Mouse (Mus musculus): ENCODE measurements around the gene Tent5c.

Gene Tent5c

DNA sequence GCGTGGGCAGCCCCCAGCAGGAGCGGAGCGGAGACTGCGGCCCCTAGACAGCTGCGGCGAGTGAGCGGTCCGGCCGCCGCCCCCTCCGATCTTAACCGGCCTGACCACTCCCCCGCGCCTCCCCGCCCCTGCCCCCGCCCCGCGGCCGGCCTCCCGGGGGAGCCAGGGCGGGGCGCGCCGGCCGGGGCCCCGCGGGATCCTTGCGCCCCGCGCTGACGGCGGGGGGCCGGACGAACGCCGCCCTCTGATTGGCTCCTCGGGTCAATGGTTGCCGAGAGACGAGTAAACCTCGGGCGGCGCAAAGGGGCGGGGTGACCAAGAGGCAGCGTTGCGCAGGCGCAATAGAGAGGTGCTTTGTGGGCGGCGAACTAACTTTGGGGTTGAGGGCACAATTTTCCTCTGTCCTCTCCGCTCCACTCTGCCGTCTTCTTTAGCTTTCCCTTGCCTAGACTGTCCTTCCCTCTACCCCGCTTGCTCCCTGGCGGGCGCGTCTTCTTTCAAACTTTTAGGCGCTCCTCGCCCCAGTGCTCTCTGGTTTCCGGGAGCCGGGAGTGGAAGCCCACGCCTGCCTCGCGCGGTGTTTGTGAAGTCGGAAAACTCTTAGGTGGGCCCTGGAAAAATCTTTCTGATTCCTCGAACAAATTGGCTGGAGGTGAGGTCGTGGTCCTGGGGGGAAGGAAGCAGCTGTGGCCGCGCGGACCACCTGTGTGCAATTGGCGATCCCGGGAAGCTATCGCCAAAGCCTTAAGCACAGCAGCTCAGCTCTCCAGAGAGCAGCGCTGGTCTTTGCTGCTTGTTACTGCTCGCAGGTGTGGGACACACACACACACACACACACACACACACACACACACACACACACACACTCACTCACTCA, at the start of gene Tent5c:
Gene Tent5c (minus strand): TSS at position 192 of the 877 bp plus-strand sequence.
- DNase-seq (ENCODE audit: low spot score in 2 of 2) = peak; percentile 70 to 81

DNA sequence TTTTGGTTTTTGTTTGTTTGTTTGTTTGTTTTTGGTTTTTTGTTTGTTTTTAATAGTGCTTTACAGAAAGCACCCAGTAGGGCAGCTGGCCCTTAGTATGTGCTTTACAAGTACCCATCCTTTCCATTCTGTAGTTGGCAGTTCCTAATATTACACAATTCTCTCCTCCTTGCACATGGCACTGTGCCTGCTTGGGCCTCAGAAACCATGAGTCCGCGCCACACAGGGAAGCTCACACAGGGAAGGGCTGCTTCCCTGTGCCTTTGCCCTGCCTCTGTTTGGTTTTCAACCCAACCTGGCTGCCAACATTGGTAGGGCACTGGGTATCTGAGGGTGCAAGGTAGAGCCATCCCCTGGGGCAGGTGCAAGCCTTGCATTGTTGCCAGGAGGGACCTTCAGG, 47.6 kb upstream of the Tent5c start:
- DNase-seq (ENCODE audit: low spot score in 2 of 2) = no peak

DNA sequence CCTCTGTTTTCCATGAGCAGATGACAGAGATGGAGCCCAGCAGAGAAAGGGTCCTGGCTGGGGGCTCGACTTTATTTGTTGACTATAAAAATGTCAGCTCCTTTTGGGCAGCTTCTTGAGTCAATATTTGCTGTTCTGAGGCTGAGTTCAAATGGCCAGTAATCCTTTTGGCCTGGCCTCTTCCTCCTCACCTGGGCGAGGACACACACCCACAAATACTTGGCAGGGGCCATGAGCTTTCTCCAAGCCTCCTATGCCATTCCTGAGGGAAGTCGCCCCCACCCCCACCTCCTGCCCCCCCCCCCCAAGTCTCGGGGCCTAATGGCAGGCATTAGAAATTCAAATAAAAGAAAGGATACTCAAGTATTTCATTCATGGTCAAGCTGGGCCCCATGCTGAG, 46.8 kb upstream of the Tent5c start:
- DNase-seq (ENCODE audit: low spot score in 2 of 2) = no peak

GRCm38 (mm10) chr3:100535298-100535697, 46.2 kb upstream of the Tent5c start:
- no peak for DNase-seq (ENCODE audit: low spot score in 2 of 2)

DNA sequence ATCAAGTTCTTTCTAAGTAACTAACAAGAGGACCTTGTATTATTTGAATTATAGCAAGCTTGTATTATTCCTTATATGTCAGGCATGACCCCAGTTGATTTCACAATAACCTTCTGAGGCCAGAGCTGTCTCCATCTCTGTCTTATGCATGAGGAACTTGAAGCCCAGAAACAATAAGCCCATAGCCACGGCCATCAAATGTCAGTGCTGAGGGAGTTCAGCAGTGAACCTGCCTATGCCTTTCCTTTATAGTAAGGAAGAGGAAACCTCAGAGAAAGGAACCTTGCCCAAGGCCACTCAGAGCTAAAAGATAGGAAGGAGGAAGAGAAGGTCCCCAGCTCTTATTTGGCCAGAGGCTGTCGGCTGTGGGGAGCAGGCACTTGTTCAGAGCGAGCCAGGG, 45.3 kb upstream of the Tent5c start:
- DNase-seq (ENCODE audit: low spot score in 2 of 2) = no peak

DNA sequence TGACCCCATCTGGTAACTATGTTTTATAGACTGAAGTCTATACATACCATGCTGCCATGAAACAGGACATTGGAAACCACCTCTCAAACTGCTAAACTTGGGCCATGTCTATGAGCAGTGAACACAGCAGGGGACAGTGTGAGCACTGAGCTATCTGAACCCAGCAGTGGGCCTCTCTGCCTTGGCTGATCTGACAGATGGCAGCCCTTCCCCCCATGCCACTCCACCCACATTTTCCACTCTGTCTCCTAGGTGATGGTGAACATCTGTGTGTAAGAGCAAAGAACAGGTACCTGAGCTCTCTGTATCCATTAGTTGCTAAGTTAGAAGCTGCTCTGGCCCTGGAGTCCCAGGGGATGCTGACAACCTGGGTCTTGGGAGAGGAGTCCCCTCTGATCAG, 44.3 kb upstream of the Tent5c start:
- no peak for DNase-seq (ENCODE audit: low spot score in 2 of 2)

DNA sequence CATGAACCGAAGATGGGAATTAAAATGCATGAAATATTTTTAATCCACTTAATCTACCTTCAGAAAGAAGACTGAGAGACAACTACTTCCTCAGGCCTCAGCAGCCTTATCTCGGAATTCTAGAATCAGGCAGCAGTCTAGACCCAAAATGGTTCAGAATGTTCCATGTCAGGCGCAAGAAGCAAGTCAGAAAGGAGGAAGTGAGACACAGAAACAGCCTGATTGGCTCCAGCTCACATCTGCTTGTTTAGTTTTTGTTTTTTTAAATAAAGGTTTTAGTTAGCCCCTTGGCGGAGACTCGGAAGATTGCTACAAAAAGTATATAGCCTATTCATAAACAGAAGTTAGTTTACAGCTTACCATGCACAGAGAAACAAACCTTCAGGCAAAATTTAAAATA, 41.8 kb upstream of the Tent5c start:
- DNase-seq (ENCODE audit: low spot score in 2 of 2) = no peak

DNA sequence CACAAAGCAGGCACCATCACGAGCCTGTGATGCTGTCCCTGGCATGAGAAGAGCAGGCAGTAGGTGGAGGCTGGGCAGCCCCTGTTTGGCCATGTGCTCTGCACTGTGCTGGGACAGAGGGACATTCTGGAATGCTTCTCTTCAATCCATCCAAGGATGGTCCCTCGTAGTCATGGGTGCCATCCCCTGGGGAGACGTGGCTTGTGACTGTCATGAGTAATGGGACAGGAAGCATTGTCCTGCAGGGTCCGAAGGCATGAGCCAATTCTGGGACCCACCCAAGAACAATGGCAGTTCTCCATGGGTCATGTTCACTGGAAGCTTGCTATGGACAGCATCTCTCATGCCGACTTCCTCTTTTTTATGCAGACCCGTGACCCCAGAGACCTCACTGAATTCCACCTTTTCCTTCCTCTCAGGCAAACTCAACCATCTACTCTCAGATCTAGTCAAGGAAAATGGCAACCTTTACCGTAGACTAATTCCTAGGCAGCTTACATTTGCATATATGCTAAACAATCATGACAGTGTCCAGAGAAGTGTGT, 41.2 kb upstream of the Tent5c start:
- no peak for DNase-seq (ENCODE audit: low spot score in 2 of 2)

DNA sequence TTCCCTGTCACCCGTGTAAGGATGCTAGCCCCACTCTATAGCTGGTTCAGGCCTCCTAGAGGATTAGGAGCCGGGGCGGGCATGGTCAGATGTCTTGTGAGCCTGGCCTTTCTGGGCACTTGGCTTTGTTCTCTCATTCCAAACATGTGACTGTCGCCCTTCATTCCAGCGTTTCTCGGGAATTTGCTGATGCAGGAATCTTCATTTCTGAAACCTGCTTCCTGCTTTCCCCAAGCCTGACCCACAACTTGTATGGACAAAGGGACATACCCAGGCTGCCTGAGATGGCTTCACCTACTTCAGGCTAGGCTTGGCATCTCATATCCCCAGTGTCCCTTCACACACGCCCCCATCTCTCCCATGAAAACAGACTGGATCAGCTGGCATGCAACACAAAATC, 33.5 kb upstream of the Tent5c start:
- no peak for DNase-seq (ENCODE audit: low spot score in 2 of 2)

GRCm38 (mm10) chr3:100521626-100522025, 32.5 kb upstream of the Tent5c start:
- no peak for DNase-seq (ENCODE audit: low spot score in 2 of 2)

GRCm38 (mm10) chr3:100515754-100516141, 26.6 kb upstream of the Tent5c start:
- DNase-seq (ENCODE audit: low spot score in 2 of 2) = no peak

GRCm38 (mm10) chr3:100515093-100515753, 26.1 kb upstream of the Tent5c start:
- no peak for DNase-seq (ENCODE audit: low spot score in 2 of 2)

- DNase-seq (ENCODE audit: low spot score in 2 of 2) = no peak
Observed at GRCm38 (mm10) chr3:100507174-100507573, 18.1 kb upstream of the Tent5c start.

GRCm38 (mm10) chr3:100506715-100507114, 17.6 kb upstream of the Tent5c start:
- DNase-seq (ENCODE audit: low spot score in 2 of 2) = no peak

- DNase-seq (ENCODE audit: low spot score in 2 of 2) = no peak
Observed at GRCm38 (mm10) chr3:100503882-100504281, 14.8 kb upstream of the Tent5c start.

DNA sequence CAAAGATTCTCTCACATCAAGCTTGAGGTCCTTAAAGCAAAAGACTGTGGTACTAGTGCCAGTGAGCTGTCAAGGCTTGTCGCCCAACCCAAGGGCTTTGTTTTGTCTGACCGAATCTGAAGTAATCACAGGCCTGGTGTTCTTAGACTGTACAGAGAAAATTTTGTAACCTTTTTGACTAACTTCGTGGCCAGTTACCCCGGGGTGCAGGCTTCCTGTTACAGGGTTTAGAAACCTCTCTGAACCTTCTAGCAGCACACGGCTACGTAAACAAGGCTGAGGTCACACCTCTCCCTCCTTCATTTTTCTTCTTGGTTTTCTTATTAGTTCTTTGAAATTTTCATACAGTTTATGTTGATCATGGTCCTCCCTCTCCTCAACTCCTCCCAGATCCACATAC, 13.4 kb upstream of the Tent5c start:
- no peak for DNase-seq (ENCODE audit: low spot score in 2 of 2)

DNA sequence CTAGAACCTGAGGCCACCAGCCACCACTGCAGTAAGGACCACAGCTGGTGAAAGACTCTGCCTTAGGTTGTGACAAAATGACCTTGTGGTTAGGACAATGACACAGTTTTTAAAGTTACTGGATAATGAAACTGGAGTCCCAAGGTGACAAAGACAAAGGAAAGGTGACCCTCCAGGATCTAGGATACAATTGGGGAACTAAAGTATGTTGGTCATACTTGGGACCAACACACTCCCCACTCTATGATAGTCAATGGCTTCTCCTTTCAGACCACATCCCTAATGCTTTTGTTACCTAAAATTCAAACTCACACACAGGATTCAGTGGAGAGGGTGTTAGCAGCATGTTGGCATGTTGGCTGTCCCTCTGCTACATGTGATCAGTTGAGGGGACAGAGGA, 12.8 kb upstream of the Tent5c start:
- no peak for DNase-seq (ENCODE audit: low spot score in 2 of 2)

- no peak for DNase-seq (ENCODE audit: low spot score in 2 of 2)
Observed at GRCm38 (mm10) chr3:100496081-100496480, 7.0 kb upstream of the Tent5c start.

DNA sequence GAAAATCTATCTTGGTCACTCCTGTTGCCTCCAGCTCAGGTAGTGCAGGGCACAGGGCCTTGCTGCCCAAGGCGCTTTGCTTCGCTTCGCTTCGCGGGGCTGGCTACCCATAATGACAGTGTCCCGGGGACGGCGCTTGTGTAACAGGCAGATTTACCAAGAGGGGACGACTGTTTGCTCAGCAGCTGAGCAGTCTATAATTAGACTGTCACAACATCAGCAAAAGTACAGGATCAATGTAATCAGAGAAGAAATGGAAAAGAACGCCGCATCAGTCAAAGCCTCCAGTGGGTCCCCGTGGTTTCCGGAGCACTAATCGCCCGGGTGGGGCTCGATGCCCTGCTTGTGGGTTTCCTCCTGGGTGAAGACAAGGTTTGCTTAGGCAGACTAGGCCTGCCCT, 6.3 kb upstream of the Tent5c start:
- DNase-seq (ENCODE audit: low spot score in 2 of 2) = no peak

GRCm38 (mm10) chr3:100494912-100495311, 5.8 kb upstream of the Tent5c start:
- no peak for DNase-seq (ENCODE audit: low spot score in 2 of 2)

DNA sequence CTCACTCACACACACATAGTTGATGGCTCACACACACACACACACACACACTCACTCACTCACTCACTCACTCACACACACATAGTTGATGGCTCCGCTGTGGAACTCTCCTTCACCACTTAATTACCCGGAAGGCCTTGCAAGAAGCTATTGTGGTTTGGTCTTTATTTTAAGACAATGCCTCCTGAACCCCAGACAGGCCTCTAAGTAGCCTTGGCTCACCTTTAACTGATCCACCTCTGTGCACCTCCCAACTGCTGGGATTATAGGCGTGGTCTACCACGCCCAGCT, 831 bp upstream of the Tent5c start:
- no peak for DNase-seq (ENCODE audit: low spot score in 2 of 2)

GRCm38 (mm10) chr3:100488251-100489132, 632 bp downstream of the Tent5c start:
- DNase-seq (ENCODE audit: low spot score in 2 of 2) = peak; percentile 5 to 9

Measured in frontal cortex, postnatal 25 days (tissue).